Mouse (Mus musculus) urinary bladder, postnatal 14 days (tissue): ENCODE data around the gene Ecpas.

ENCODE experiments used
- DNase-seq: peaks from one replicate; pipeline ENCODE4 v3.0.0; 2021; ENCODE audit warnings: low spot score

Gene Ecpas

DNA sequence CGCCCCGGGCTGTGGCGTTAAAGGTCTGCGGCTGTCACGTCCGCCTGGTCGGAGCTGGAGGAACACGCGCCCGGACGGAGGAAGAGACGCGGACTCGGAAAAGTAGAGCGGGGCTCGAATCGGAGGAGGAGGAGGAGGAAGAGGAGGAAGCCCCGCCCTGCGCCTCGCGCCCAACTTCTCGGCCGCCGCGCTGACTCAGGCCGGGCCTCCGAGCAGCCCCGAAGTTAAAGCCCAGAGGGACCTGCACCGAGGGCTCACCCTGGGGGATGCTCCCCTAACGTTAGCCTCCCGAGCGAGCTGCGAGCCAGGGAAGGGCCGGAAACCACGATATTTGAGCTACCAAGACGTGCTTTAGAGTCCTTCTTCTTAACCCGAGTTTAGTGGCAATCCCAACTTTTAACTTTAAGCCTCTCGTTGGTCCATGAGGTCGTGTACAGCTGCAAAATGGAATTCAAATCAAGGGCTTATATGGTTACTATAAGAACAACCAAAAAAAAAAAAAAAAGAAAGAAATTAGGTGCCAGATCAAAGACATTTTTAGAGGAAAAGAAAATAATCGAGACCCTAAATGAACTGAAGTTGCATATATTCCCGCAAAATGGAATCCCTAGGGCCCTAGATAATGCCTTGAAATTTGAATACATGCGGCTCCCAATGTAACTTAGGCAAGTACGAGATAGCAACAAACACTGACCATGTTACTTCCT lies at the start of gene Ecpas:
Gene Ecpas, minus strand, starts transcription at position 121 of the 707 bp plus-strand sequence.
- DNase-seq, result peak; percentile 89

DNA sequence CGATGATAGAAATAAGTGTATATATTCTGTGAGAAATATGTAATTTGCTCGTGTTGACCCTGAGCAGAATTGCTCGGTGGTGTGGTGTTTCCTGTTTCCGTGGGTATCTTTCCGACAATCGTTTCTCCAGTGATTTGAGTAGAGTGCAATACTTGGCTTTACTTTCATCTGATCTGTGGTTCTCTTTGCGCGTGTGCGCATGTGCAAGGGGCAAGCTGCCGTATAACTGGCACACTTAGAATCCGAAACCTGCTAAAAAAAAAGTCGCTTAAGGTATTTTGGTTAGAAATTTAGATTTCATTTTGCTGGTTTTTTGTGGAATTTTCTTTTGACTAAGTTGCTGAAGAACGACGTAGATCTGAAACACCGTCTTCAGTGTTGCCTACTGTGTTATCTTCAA lies 49.2 kb upstream of the Ecpas start:
- no peak for DNase-seq

DNA sequence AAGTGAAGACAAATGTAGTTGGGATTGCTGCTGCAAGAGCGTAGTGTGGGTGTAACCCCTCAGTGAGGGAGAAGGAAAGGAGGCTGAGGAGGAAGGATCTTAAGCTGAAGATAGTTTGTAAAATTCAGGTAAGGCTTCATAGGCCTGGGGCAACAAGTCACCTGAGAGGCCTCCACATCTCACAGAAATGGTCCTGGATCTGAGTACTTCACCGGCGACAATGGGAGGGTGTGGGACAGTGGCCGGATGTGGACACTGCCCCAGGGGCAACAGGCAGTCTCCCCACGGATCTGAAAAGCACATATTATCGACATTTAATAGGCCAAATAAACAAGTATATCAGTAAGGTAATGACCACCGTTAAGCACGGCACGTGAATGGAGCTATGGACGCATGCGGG lies 40.1 kb upstream of the Ecpas start:
- no peak for DNase-seq

- no peak for DNase-seq
Measured at GRCm38 (mm10) chr4:58948391-58948790, 35.8 kb upstream of the Ecpas start.

DNA sequence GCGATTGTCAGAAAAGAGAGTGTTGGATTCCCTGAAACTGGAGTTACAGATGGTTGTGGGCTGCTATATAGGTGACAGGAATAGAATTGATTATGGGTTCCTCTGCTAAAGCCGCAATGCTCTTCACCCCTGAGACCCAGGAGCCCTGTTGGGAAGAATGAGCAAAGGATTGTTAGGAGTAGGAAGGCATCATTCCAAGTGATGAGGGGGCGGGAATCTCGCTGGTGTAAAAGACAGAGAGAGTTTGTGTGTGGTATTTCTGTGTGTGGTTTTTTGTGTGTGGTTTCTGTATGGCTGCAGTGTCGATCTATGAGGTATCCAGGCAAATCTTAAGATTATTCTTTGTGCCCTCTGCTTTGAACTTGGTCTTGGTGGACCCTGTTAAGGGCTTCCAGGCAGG lies 32.1 kb upstream of the Ecpas start:
- DNase-seq, result no peak

DNA sequence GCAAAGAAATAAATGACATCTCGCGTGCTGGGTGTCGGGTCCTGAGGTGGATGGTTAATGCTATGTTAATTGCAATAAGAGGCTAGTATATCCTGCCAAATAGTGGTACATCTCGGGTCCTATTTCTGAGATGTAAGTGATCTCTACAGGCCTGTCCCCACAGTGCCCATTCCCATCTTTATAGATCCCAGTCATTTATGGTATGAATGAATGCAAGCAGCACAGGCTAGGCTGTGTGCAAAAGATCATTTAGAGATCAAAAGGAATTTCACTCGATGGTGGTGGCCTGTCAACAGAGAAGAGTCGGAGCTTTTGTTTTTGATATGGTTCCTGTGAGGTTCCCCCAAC lies 31.6 kb upstream of the Ecpas start:
- no peak for DNase-seq

DNA sequence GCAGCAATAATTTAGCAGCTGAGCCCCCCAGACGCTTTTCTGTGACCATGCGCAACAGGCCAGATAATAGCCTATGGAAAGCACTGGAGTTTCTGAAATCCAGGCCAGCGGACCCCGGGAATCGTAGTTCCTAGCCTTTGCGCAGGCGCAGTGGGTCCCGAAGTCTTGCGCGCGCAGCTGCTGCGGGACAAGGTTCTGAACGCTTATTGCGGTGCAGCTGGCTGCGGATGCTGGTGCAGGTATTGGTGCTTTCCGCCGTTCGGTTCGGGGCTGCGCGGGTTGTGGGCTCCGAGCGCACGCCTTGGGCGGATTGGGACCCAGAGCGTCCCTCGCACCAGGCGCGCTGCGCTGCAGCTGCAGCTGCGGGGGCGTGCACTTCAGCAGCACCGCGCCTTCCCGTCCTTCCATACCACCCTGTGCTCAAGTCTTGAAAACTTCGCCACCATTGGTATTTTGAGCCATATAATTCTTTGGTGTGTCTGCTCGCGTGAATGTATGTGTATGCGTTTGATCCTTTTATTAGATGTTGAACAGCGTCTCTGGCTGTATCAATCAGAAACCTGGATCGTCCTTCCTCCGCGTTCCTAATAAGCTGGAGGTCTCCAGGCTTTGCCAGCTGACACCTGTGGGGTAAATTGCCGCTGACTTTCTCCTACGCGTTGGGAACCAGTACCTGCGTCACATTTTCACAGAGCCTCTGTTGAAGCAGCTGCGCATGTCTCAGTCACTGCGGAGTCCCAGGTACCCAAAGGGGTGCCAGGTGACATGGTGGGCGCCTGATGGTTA lies 31.1 kb upstream of the Ecpas start, which contains the start of gene Zkscan16:
Gene Zkscan16, plus strand, starts transcription at position 209 of the 786 bp plus-strand sequence.
- DNase-seq, result peak; percentile 76

GRCm38 (mm10) chr4:58942942-58943341 lies 30.4 kb upstream of the Ecpas start:
- no peak for DNase-seq

GRCm38 (mm10) chr4:58941638-58942037 lies 29.1 kb upstream of the Ecpas start:
- DNase-seq, result no peak

- no peak for DNase-seq
Measured at GRCm38 (mm10) chr4:58935846-58936245, 23.3 kb upstream of the Ecpas start.

- DNase-seq, result peak; percentile 74
Measured at GRCm38 (mm10) chr4:58934746-58935476, 22.4 kb upstream of the Ecpas start.

DNA sequence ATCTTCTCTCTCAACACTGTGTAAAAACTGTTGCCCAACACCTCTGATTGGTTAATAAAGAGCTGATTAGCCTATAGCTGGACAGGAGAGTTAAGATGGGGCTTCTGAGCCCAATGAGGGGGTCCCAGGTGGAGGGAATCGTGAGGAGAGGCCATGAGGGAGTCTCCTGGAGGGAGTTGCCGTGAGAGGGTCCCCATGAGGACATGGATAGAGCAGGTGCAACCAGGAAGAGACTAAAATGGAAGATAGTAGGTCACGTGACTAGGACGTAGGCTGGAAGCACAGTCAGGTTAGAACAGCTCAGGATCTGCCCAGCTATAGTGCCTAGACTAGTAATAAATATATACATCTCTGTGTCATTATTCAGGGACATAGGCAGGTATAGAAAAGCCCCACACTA lies 21.8 kb upstream of the Ecpas start:
- DNase-seq, result no peak

GRCm38 (mm10) chr4:58932541-58932940 lies 20.0 kb upstream of the Ecpas start:
- no peak for DNase-seq

DNA sequence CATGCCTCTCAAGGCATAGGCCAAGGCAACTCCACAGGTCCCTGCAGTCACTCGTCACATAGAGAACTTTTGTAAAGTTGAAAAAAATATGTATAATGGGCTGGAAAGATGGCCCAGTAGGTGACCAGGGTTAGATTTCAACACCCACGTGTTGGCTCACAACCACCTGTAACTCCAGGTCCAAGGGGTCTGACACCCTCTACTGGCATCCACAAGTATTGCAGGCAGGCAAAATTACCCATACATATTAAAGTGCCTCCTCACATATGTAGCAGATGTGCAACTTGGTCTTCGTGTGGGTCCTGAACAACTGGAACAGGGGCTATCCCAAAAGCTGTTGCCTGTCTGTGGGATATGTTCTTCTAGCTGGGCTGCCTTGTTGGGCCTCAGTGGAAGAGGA lies 15.1 kb upstream of the Ecpas start:
- no peak for DNase-seq

- no peak for DNase-seq
Measured at GRCm38 (mm10) chr4:58926120-58926519, 13.6 kb upstream of the Ecpas start.

DNA sequence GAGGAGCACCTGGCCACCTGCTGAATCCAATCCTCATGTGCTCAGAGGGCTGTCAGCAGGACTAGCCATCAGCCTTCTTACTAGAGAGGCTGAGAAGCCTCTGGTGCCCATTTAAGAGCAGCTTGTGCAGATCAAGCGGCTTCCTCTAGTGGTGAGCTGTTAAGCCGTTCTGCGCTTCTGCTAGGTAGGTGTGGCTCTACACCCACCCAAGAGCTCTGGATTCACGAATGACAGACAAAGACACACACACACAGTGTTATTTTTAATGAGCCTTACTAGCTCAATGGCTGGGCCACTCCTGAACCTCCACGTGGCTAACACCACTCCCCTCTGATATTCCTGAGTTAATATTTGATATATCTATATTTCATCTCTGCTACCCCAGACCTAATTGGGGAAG lies 13.1 kb upstream of the Ecpas start:
- DNase-seq, result no peak

DNA sequence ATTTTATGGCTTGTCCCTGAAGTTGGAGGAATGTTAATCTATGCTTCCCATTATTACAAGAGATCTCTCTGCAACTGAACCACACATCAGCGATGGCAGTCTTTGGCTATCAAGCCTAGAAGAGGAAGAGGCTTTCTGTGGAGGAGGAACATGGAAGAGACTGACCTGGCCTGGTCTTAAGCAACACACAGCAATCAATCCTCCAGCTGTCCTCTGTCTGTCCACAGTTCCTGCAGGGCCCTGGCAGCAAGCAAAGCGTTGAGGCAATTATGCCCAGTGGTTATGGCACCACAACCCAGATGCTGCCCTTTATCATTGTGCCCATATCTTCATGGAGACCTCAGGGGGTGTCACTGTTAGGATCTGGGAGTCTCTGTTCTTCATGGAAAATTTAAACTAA lies 11.4 kb upstream of the Ecpas start:
- no peak for DNase-seq

DNA sequence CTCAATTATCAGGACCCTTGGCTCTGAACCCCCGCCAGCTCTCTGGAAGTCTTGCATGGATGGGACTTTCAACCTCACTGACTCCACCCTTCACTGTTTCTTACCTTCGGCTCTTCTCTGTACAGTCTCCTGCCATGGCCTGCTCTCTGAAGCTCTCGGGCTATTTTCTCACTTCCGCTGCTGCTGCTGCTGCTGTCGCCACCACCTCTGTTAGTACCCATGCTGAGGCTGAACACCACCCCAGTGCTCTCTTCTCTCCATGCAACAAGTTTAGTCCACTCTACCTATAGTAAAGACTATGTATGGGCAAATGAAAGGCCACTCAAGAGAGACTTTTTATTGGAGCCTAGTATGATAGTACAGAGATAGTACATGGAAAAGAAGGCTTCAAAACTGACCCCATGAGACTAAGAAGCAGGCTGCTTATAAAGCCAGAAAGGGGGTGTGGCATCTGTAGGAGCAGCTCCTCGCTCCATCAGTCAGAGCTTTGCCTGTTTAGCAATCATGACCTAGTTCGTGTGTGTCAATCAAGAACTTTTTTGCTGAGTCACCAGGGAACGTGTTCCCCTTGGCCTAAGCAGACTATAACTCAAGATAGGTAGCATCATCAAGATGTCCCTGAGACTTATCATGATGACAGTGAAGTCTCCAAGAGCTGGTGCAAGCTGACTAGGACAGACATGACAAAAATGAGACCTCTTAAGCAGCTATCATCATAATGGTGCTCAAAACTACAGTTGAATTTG lies 2.7 kb upstream of the Ecpas start:
- no peak for DNase-seq

DNA sequence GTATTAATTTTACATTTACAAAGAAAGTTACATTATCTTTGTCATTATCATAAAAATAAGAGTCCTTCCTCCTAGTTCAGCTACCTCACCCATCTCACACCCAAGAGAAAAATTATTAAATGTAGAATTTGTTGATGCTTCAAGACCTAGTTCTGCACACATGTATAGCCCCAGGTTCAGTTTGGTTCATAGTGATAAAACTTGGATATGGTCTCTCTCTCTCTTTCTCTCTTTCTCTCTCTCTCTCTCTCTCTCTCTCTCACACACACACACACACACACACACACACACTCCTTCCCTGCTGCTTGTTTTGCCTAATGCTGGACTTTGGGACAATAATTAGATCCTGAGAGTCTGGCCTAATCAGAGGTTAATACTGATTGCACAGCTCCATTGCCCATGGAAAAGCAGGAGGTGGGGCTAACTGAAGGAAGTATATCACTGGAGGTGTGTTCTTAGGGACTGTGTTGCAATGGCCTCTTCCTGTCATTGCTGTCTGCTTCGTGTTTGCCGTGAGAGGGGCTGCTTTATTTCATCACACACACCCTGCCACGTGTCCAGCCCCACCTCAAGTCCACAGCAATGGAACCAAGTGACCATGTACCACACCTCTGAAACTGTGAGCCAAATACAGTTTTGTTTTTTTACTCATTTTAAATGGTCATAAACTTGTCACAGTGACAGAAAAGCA lies 932 bp upstream of the Ecpas start:
- DNase-seq, result no peak

- peak; percentile 50 for DNase-seq
Measured at GRCm38 (mm10) chr4:58911831-58912628, 519 bp downstream of the Ecpas start.
